Mouse (Mus musculus): ENCODE measurements around the gene Prss32.
"Not testable (repeated sequence)": the region's sequence is repeated elsewhere in the genome, so short reads cannot be mapped to it uniquely, and the experiment has no call there.

Gene Prss32

DNA sequence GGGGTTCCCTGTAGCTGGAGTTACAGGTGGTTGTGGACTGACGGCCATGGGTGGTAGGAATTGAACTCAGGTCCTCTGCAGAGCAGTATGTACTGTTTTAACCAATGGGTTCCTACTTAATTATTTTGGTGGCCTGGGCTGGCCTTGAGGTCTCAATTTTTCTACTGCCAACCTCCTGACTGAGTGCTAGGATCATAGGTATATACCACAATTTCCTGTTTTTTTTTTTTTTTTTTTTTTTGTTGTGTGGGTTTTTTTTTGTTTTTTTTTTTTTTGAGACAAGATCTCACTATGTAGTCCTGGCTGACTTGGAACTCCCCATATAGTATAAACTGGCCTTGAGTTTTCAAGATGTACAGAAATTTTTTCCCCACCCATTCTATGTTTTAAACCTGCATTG lies 12.5 kb upstream of the Prss32 start:
- in situ Hi-C loops (cut with MboI; ENCODE audit: low pct_unique_long_range_greater_than_20kb in 1 of 2, low sequenced_read_pairs in 2 of 2, unreplicated experiment in 1 of 2): no loop called here

DNA sequence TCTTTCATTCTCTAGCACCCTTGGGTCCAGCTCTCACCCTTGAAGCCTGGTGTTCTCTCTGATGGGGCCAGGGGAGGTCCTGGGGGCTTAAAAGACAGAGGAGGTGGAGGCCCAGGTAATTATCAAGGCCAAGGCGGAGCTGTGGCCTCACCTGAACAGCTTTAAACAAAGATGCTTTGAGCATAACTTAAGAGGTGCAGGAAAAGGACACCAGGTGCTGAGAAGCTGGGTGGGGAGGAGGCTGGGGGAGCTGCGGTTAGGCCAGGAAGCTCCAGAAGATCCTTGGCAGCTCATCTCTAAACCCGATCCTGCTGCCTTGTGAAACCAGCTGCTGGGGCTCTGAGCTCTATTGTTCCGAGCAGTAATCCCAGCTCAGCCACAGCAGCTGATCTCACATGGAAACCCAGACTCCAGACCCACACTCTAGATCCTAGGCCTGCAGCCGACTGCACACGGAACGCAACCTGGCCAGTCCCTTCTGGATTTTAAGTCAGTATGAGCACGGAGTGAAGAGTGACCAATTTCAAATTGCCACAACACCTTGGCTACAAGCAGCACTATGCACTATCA lies 7.6 kb upstream of the Prss32 start, which contains the start of gene Prss33:
Gene Prss33, minus strand, starts transcription at position 51 of the 570 bp plus-strand sequence.
- in situ Hi-C loops (cut with MboI; ENCODE audit: low pct_unique_long_range_greater_than_20kb in 1 of 2, low sequenced_read_pairs in 2 of 2, unreplicated experiment in 1 of 2): loop anchor here in 1 of 2 experiments (5.0 kb wide), 1 partner anchor 54 kb away; no protein-coding TSS in a partner anchor

DNA sequence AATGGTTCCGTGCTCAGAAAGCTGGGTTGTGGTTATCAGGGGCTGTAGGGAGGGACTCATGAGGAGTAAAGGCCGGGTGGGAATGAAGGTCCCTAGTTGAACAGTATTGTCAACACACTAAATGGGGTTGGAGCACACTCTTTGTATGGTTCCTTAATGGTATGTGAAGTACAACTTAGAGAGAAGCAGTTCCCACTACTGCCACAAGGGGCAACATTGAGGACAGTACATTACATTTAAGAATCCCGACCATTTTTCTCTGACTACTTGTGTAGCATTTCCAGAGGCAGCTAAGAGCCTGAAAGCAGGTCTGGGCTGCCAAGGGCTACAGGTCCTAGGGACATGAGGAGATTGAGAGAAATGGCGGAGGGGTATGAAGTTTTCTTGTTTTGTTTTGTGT lies 2.5 kb upstream of the Prss32 start:
- in situ Hi-C loops (cut with MboI; ENCODE audit: low pct_unique_long_range_greater_than_20kb in 1 of 2, low sequenced_read_pairs in 2 of 2, unreplicated experiment in 1 of 2): no loop called here

DNA sequence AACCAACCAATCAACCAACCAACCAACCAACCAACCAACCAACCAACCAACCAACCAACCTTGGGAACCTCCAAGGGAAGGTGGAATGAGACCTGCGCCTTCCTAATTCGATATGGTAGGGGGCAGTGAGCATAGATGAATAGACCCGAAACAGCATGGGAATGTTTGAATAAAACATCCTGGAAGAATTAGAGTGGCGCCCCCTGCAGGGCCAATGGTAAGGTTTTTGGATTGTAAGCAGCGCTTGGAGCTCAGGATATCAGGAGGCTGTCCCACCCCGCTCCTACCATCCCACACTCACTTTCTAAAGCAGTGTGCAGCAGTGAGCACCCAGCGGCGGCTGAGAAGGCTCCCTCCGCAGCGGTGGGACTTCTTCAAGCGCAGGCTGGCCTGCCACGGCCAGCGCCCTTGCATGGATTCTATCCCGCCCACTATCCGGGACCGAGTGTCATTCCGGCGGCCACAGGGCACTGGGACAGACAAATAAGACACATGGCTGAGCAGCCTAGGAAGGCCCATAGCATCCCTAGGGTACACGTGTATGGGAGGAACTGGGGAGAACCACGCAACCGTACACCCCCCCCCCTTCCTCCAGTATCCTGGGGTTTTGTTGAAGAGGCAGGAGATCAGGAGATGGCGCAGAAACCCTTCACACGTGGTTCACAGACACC lies 379 bp upstream of the Prss32 start:
- in situ Hi-C loops (cut with MboI; ENCODE audit: low pct_unique_long_range_greater_than_20kb in 1 of 2, low sequenced_read_pairs in 2 of 2, unreplicated experiment in 1 of 2): no loop called here

DNA sequence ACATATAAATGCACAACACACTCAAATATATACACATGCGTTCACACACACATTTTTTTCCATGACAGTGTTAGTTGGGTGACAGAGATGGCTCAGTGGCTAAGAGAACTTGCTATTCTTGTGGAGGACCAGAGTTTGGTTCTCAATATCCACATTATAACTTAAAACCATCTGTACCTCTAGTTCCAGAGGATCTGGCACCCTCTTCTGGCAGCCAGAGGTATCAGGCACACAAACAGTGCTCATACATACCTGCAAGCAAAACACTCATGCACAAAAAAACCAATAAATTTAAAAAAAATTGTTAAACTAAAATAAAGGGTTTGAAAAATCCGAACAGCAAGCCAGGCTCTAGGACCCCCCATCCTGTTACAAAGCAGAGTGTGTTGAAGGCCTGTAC lies 6.4 kb downstream of the Prss32 start:
- in situ Hi-C loops (cut with MboI; ENCODE audit: low pct_unique_long_range_greater_than_20kb in 1 of 2, low sequenced_read_pairs in 2 of 2, unreplicated experiment in 1 of 2): loop anchor here in 1 of 2 experiments (25.0 kb wide), 1 partner anchor 437 kb away; no protein-coding TSS in a partner anchor

DNA sequence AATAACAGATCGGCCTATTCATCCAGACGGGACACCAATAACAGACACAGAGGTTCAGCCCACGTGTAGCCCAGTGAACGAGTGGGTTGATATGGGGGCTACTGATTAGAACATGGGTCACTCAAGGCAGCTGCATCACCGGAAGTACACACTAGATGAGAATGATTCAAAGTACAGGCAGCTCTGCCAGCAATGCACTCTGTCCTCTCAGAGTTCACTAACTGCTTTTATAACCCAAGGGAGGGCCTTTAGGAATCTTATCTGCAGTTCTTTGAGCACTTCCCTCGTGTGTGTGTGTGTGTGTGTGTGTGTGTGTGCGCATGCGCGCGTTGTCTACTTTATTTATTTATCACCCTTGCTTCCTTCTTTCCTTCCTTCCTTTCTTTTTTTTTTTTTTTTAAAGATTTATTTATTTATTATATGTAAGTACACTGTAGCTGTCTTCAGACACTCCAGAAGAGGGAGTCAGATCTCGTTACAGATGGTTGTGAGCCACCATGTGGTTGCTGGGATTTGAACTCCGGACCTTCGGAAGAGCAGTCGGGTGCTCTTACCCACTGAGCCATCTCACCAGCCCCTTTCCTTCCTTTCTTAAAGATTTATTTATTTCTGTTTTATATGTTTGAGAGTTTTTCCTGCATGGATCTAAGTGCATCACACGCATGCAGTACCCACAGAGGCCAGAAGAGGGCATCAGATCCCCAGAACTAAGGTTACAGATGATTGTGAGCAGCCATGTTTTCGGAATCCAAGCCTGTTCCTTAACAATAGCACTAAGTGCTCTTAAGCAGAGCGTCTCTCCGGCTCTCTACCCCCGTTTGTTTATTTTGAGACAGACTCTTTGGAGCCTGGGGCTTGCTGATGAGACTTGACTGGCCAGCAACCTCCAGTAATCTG lies 7.4 kb downstream of the Prss32 start:
- in situ Hi-C loops (cut with MboI; ENCODE audit: low pct_unique_long_range_greater_than_20kb in 1 of 2, low sequenced_read_pairs in 2 of 2, unreplicated experiment in 1 of 2): loop anchor here in 1 of 2 experiments (25.0 kb wide), 1 partner anchor 436 kb away; no protein-coding TSS in a partner anchor

DNA sequence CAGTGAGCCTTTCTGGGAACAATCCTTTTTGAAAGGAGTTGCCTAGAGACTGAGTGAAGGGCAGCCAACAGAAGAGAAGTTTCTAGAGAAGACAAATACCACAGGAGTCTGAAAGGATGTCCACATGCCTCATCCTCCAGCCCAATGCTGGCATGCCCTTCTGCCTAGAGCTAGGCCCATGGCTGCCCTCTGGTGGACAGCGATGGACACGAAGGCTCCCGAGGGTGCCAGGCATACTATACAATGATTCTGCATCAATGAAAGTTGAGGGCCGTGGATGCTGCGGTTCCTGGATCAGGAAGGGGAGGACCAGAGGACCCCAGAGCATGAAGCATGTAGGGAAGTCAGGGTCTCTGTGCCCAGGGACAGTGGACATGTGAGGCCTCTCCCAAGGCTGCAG lies 9.6 kb downstream of the Prss32 start:
- in situ Hi-C loops (cut with MboI; ENCODE audit: low pct_unique_long_range_greater_than_20kb in 1 of 2, low sequenced_read_pairs in 2 of 2, unreplicated experiment in 1 of 2): loop anchor here in 1 of 2 experiments (25.0 kb wide), 1 partner anchor 434 kb away; no protein-coding TSS in a partner anchor

DNA sequence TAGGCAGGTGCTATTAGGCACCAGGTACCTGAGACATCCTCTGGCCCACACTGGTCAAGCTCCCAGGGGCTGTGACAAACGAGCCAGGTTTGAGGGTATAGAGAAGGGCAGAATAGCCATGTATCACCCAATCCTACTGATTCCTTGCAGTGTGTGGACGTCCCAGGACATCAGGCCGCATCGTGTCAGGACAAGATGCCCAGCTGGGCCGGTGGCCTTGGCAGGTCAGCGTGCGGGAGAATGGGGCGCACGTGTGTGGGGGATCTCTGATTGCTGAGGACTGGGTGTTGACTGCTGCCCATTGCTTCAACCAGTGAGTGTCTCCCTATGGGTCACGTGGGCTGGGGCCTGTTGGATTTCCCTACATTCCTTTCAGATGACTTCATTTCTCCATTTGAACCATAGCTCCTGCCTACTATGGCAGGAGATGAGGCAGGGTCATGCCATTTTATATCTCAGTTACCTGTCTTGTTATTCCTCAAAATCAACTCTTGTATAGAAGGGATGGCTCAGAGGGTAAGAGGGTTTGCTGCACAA lies 10.6 kb downstream of the Prss32 start:
- in situ Hi-C loops (cut with MboI; ENCODE audit: low pct_unique_long_range_greater_than_20kb in 1 of 2, low sequenced_read_pairs in 2 of 2, unreplicated experiment in 1 of 2): loop anchor here in 1 of 2 experiments (25.0 kb wide), 1 partner anchor 433 kb away; no protein-coding TSS in a partner anchor

DNA sequence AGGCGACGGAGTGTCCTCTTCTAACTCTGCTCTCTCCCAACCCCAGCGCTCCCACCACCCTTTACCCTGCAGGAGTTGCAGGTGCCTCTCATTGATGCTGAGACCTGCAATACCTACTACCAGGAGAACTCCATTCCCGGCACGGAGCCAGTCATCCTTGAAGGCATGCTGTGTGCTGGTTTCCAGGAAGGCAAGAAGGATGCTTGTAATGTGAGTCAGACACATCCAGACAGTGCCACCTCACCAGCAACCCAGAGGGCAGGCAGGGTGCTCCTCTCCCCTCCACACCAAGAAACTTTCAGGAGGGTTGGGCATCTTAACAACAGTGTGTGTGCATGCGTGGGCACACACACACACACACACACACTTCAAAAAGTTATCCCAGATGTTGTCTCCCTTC lies 13.5 kb downstream of the Prss32 start:
- in situ Hi-C loops (cut with MboI; ENCODE audit: low pct_unique_long_range_greater_than_20kb in 1 of 2, low sequenced_read_pairs in 2 of 2, unreplicated experiment in 1 of 2): loop anchor here (5.0 to 25.0 kb wide), 3 partner anchors 100 to 430 kb away; partner anchors contain the start of gene Sbpl (in 1 of the 2)

DNA sequence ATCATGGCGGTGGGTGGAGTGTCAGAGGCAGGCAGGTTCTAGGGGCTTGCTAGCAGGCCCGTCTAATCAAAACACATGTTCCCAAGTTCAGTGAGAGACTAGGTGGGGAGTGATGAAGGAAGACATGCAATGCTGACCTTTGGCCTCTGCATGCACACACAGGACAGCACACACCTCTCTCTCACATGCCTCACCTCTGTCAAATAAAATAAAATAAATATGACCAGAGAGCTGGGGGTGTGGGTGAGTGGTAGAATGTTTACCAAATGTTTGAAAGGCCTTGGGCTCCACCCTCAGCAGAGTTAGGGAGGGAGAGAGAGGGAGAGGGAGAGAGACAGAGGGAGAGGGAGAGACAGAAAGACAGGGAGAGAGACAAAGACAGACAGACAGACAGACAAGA lies 14.3 kb downstream of the Prss32 start:
- in situ Hi-C loops (cut with MboI; ENCODE audit: low pct_unique_long_range_greater_than_20kb in 1 of 2, low sequenced_read_pairs in 2 of 2, unreplicated experiment in 1 of 2): loop anchor here (5.0 to 25.0 kb wide), 3 partner anchors 99 to 429 kb away; partner anchors contain the start of gene Sbpl (in 1 of the 2)

DNA sequence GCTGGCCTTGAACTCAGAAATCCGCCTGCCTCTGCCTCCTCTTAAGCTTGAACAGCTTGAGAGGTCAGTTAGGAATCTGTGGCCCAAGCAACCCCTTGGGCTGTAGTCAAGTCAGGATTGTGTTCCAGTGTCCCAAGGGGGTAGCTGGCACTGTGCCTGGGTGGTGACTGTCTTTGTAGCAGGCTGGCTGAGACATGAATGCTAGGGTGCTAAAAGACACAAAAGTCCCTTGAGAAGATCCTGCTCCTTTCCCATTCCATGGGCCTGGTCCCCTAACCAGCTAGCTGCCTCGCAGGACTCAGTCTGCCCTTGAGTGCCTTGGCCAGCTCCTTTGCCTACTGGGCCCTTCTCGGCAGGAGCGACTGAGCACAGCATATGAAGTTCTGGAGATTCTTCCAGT lies 19.3 kb downstream of the Prss32 start:
- in situ Hi-C loops (cut with MboI; ENCODE audit: low pct_unique_long_range_greater_than_20kb in 1 of 2, low sequenced_read_pairs in 2 of 2, unreplicated experiment in 1 of 2): loop anchor here in 1 of 2 experiments (25.0 kb wide), 1 partner anchor 424 kb away; no protein-coding TSS in a partner anchor

DNA sequence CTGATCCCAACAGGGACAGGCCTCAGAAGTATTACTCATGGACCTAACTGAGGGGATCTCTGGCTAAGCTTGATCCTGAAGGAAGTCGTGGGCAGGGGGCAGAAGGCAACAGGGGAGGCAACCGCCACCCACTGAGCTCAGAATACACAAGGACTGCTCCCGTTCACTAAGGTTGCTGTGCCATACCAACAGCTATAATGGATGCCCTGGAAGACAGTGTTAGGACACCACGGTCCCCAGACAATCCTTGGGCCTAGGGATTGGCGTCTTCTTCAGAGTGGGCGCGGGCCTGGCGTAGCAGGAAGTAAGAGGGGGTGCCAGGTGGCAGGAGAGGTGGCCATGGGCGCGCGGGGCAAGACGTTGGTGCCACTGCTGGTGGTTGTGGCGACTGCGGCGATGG lies 24.1 kb downstream of the Prss32 start, which contains the start of gene Prss21:
Gene Prss21, plus strand, starts transcription at position 301 of the 400 bp plus-strand sequence.
- in situ Hi-C loops (cut with MboI; ENCODE audit: low pct_unique_long_range_greater_than_20kb in 1 of 2, low sequenced_read_pairs in 2 of 2, unreplicated experiment in 1 of 2): loop anchor here in 1 of 2 experiments (25.0 kb wide), 1 partner anchor 420 kb away; no protein-coding TSS in a partner anchor

DNA sequence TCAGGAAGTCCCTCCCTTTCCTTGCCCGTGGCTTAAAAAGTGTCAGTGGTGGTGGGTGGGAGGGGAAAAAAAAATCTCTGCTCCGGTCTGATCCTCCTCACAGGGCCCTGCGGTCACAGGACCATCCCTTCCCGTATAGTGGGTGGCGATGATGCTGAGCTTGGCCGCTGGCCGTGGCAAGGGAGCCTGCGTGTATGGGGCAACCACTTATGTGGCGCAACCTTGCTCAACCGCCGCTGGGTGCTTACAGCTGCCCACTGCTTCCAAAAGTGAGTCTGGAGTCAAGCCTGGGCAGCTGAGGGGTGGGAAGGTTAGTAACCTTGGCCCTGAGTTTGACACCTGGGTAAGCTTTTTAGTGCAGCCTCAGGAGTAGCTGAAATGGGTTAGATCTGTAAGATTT lies 24.9 kb downstream of the Prss32 start:
- in situ Hi-C loops (cut with MboI; ENCODE audit: low pct_unique_long_range_greater_than_20kb in 1 of 2, low sequenced_read_pairs in 2 of 2, unreplicated experiment in 1 of 2): loop anchor here in 1 of 2 experiments (25.0 kb wide), 1 partner anchor 419 kb away; no protein-coding TSS in a partner anchor

DNA sequence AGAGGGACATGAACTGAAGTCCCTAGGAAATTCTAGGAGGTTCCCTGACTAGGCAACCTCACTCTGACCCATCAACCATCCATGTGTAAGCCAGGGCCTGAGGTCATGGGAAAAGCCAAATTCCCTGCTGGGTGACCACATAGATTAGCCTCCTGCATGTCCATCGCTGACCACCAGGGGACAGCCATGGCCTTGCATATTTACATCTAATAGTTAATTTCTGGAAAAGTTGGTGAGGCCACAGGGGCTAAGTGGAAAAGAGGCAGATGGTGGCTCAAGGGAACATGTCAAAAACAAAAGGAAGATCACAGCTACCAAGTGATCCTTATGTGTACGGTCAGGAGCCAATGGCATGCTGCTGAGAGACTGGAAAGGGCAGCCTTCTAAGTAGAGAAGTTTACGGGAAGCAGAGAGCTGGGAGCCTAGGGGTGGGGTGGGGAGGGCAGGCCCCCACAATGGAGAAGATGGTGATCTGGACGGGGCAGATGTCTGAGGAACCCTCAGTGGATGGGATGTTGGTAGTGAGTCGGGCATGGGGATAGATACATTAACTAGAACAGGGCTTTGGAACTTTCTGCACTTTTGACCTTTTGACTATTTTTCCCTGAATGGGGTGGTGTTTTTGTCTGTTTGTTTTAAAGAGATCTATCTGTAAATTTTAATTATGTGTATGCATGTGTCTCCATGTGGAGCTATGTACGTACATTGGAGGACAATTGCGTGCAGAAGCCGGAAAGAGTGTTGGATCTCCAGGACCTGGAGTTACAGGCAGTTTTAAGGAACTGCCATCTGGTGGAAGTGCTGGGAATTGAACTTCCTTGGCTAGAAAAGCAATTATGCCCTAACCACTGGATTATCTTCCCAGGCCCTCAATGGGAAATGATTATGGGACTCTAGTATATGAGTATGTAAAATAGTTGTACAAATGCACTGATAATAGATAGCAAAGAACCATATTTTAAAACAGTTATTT lies 30.5 kb downstream of the Prss32 start:
- in situ Hi-C loops (cut with MboI; ENCODE audit: low pct_unique_long_range_greater_than_20kb in 1 of 2, low sequenced_read_pairs in 2 of 2, unreplicated experiment in 1 of 2): loop anchor here in 1 of 2 experiments (25.0 kb wide), 1 partner anchor 413 kb away; no protein-coding TSS in a partner anchor

DNA sequence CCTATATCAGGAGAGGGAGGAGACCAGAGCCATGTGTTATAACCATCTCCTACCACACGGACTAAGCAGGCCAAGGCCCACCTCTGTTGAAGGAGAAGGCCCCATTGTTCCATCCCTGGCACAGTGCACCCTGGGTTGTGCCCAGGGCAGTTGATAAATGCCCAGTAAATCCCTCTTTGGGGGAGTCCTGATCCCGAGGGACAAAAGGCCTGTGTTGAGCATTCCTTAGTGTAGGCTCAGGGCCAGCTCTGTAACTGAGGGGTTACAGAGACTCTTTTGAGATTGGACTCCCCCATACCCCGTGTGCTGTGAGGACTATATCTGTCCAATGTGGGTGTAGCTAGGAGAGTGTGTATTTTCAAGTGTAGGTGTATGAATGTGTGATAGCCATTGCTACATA lies 33.1 kb downstream of the Prss32 start:
- in situ Hi-C loops (cut with MboI; ENCODE audit: low pct_unique_long_range_greater_than_20kb in 1 of 2, low sequenced_read_pairs in 2 of 2, unreplicated experiment in 1 of 2): no loop called here

DNA sequence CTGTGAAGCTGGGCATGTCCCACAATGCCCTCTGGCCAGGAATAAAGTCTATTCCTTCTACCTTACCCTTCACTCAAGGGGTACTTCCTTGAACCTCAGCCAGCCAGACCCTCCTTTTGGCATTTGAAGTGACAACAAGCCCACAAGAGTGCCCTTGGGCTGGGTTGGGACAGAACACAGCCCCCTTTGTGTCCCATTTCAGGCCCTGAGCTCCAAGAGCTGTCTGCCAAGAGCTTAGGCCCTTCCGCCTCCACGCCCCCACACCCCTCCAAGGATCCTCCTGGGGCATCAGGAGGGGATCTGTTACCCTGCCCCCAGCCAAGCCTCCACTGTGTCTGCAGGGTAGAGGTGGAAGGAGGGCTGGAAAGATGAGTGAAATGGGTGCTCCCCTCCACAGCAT lies 33.5 kb downstream of the Prss32 start:
- in situ Hi-C loops (cut with MboI; ENCODE audit: low pct_unique_long_range_greater_than_20kb in 1 of 2, low sequenced_read_pairs in 2 of 2, unreplicated experiment in 1 of 2): no loop called here

DNA sequence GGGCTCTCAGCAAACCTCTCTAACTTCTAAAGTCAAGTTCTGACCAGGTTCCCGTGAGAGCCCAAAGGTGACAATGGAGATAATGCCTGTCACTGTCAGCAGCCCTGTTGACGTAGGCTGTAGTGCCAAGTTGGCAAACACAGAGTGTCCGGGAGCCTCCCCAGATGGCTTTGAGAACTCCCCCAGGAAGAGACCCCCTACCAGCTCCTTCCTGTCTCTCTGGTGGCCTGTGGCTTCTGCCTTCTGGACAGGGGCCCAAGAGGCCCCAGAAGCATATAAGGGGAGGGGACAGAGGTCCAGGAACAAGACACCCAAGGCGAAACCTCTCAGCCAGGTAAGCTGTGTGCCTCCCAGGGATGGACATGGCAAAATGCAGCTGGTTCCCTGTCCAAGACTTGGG lies 36.9 kb downstream of the Prss32 start, which contains the start of the genes Dcpp1 and Dcpp2:
Gene Dcpp1, plus strand, starts transcription at position 301 of the 400 bp plus-strand sequence.
Gene Dcpp2, plus strand, starts transcription at position 305 of the 400 bp plus-strand sequence.
- in situ Hi-C loops (cut with MboI; ENCODE audit: low pct_unique_long_range_greater_than_20kb in 1 of 2, low sequenced_read_pairs in 2 of 2, unreplicated experiment in 1 of 2): not testable (repeated sequence)
